Mouse (Mus musculus): ENCODE measurements around the gene 1700012P22Rik.

Gene 1700012P22Rik

GRCm38 (mm10) chr4:144438672-144439071 lies at the start of gene 1700012P22Rik:
1700012P22Rik (minus strand) TSS chr4:144438772.
- no peak for DNase-seq

DNA sequence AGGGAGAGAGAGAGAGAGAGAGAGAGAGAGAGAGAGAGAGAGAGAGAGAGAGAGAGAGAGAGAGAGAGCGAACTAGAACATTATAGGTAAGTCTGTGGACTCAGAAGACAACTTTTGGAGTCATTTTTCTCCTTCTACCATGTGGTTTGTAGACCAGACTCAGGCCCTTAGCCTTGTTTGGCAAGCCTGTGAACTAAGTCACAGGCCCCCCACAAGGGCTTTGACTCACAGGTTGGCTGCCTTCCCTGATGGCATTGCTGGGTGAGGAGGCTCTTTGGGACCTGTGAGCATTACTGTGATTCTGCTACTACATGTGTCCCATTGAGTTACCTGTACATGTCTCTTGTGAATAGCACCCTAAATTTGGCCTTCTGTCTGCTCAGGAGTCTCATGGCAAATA lies 29.5 kb upstream of the 1700012P22Rik start:
- DNase-seq, result no peak

- DNase-seq, result no peak
Observed at GRCm38 (mm10) chr4:144465206-144465605, 26.6 kb upstream of the 1700012P22Rik start.

GRCm38 (mm10) chr4:144463656-144464055 lies 25.1 kb upstream of the 1700012P22Rik start, which contains the start of gene Aadacl3:
Aadacl3 (minus strand) TSS chr4:144463756.
- no peak for DNase-seq

DNA sequence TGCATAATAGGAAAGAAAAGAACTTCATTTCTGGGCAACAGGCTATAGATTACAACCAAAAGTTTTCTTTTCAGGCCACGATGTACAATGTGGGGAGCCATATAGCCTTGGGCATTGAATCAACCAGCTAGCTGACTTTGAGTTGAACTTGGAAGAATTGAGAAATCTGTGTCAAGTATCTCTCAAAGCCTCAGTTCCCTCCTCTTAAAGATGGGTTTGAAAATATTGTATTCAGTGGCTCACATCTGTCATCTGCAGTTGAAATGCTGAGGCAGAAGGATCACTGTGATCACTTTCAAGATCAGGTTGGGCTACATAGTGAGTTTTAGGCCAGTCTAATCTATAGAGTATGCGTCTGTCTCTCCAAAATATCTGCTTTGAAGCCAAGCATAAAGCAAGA lies 14.6 kb upstream of the 1700012P22Rik start, which contains the start of gene Gm9944:
Gene Gm9944 (minus strand): TSS at position 101 of the 400 bp plus-strand sequence.
- no peak for DNase-seq

DNA sequence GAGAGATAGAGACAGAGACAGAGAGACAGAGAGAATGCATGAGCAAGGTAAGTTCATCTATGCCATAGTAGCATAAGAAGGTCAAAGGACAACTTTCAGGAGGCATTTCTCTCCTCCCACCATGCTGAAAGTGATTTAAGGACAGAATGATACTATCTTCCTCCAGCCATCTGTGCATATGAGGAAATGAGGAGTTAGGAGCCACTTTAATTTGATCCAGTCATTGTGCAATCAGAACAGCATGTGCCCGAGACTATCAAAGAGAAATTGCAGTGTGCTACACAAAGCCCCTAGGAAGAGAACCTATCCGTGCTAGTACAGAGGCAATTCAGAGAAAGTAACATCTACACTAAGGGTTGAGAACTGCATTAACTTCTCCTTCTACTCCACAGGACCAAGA lies 10.0 kb upstream of the 1700012P22Rik start:
- DNase-seq, result no peak

DNA sequence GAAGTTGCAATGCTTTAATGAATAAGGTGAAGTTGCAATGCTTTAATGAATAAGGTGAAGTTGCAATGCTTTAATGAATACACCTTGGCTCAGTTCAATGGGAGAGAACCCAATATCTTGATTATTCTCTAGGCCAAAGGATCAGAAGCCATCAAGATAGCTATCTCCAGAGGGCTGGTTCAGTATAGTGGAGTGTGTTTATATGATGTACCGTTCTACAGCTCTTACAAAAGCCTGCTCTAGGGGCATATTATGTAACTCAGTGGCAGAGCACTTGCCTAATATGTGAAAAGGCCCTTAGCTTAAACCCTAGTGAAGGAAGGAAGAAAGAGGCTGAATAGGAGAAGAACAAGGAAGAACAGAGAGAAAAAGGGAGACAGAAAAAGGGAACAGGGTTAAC lies 3.0 kb upstream of the 1700012P22Rik start:
- no peak for DNase-seq

GRCm38 (mm10) chr4:144441095-144441494 lies 2.5 kb upstream of the 1700012P22Rik start:
- no peak for DNase-seq

DNA sequence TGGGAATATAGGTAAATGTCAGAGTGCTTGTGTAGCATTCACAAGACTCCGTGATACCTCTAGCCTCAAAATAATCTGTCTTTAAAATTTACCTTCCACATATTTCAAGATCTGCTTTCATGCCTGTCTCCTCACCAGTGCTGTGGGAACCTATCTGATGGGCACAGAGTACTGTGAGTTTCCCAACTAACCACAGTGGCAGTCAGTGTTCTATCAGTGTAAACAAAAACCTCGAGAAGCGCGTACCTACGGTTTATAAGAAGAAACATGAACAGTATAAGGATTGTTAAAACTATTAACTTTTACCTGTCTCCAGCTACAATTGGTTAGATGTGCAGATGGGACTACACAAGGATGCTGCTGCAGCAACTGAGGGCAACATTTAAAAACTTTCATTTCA lies 5.4 kb downstream of the 1700012P22Rik start:
- DNase-seq, result no peak

DNA sequence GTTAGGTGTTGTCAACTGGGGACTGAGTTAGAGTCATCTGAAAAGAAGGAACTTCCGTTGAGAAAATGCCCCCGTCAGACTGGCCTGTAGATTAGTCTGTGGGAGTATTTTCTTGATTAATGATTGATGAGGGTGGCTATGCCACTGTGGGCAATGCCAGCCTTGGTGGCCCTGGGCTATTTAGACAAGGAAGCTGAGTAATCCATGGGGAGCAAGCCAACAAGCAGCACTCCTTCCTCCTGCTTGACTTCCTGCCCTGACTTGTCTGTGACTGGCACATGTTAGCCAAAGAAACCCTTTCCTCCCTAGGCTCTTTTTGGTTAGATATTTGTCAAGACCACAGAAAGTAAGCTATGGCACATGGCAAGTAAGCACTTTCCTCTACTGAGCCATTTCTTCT lies 7.8 kb downstream of the 1700012P22Rik start:
- no peak for DNase-seq

- no peak for DNase-seq
Observed at GRCm38 (mm10) chr4:144428868-144429267, 9.7 kb downstream of the 1700012P22Rik start.

GRCm38 (mm10) chr4:144424590-144424989 lies 14.0 kb downstream of the 1700012P22Rik start:
- DNase-seq, result no peak

- no peak for DNase-seq
Observed at GRCm38 (mm10) chr4:144420644-144421043, 17.9 kb downstream of the 1700012P22Rik start.

- no peak for DNase-seq
Observed at GRCm38 (mm10) chr4:144408290-144408689, 30.3 kb downstream of the 1700012P22Rik start, which contains the start of gene Pramef12. Pramef12 (minus strand) TSS chr4:144408464.

DNA sequence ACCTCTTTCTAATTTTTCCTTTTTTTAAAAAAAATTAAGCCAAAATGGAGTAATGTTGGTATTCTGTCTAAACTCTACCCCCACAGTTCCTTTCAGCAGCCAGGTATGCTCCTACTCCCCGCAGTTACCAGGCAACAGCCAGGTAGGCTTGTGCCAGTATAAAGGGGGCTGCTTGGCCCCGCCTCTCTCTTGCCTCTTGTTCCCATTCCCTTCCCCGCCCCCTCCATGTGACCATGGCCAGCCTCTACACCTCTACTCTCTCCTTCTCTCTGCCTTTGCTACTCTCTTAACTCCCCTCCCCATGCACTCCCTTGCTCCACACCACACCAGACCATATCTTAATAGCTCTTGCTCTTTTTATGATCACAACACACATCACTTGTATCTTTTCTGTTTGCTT lies 32.3 kb downstream of the 1700012P22Rik start:
- no peak for DNase-seq

- no peak for DNase-seq
Observed at GRCm38 (mm10) chr4:144404456-144405086, 34.0 kb downstream of the 1700012P22Rik start.

- no peak for DNase-seq
Observed at GRCm38 (mm10) chr4:144402712-144403111, 35.9 kb downstream of the 1700012P22Rik start.

GRCm38 (mm10) chr4:144396316-144396715 lies 42.3 kb downstream of the 1700012P22Rik start:
- DNase-seq, result no peak

- no peak for DNase-seq
Observed at GRCm38 (mm10) chr4:144377911-144378310, 60.7 kb downstream of the 1700012P22Rik start, which contains the start of gene Pramef20. Pramef20 (minus strand) TSS chr4:144377933.

All from layer of hippocampus, adult 9-11 months (tissue).